Mouse (Mus musculus) heart, postnatal 36 days (tissue): ENCODE results near the gene Slc6a16. TPM values are rescaled to one million over a fixed set of nuclear protein-coding genes. Genes with fewer than 3 reads are reported as not detected.
A peak's percentile ranks its signal among the peaks of the same experiment; 100 is the strongest.

Experiments used
- DNase-seq, 2 experiments: peaks; one replicate each; pipeline ENCODE4 v3.0.0; 2021 to 2022
- intact Hi-C: fragments of 180-260 bp; cut with DNase I; formaldehyde crosslinking; loops from one replicate; pipeline ENCODE4 v1.15.1; 2025
- total RNA-seq, 2 experiments: library from RNA; stranded (reverse); gene quantifications; 2 replicates each; pipeline ENCODE4 v1.2.3; 2021

Slc6a16 gene
- total RNA-seq: not detected

DNA sequence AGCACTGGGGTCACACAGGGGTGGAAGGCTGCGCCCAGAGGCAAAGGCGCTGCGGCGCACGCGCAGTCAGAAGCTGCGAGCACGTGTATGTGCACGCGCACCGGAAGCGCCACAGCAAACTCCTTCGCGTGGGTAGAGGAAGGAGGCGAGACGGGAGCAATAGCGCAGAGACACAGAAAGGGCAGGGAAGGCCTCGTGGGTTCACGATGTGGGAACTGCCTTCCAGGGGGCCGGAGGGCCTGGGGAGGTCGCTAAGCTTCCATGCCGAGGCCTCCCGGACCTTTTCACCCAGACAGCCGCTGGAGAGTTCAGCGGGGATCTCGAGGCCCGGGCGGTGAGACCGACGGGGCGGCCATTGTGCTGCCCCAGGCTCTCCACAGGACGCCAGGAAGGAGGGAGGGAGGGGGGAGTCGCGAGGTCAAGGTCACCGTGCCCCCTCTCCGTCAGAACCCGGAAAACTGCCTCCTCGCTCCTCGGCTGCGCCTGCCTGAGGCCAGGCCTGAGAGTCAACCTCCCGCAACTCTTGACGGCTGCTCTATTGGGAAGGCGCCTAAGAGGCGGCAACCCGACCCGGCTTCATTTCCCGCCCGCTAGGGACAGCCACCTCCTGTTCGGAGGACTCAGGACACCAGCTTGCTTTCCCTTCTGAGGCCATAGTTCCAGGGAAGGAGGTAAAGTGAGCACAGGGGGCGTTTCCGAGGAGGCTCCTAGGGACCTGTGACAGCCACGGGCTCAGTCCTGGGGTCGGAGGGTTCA, at the start of gene Slc6a16:
Slc6a16 (plus strand) TSS at position 453 of the 756 bp plus-strand sequence.
- no peak for DNase-seq
- intact Hi-C loops: no loop called here

DNA sequence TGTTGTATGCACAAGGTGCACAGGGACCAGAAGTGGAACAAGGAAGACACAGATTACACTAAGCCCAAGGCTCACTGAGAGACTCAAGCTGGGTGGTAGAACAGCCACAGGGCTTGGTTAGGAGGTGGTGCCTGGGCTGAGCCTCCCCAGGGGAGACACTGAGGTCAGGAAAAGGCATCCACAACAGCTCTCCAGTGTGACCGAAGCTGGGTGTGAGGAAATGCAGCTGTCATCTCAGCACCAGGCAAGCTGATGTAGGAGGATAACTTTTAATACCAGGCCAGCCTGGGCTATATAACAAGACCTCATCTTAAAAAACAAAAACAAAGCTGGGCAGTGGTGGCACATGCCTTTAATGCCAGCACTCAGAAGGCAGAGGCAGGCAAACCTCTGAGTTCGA, 49.7 kb upstream of the Slc6a16 start:
- no peak for DNase-seq
- intact Hi-C loops: no loop called here

DNA sequence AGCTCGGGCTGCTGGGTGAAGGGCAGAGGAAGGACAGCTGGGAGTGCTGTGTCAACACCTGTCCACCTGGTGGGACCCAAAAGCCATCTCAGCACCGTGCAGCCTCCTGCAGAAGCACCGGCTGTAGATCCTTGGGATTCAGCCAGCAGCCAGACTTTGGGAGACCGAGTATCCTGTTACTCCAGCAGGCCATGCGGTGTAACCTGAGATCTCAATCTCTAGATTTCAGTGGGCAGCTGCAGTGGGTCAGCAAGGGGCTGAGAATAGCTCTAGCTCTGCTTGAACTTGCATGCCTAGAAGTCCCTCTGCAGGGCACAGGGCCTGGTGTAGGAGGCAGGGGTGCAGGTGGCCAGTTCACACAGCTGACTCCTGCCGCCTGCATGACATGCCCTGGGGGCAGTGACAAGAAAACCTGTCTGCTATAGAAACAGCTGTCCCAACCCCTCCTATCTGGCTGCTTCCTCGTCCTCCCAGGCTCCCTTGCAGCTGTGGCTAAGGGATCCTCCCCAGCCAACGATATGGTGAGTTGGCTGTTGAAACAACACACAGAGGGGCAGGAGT, 49.0 kb upstream of the Slc6a16 start:
- no peak for DNase-seq
- intact Hi-C loops: no loop called here

DNA sequence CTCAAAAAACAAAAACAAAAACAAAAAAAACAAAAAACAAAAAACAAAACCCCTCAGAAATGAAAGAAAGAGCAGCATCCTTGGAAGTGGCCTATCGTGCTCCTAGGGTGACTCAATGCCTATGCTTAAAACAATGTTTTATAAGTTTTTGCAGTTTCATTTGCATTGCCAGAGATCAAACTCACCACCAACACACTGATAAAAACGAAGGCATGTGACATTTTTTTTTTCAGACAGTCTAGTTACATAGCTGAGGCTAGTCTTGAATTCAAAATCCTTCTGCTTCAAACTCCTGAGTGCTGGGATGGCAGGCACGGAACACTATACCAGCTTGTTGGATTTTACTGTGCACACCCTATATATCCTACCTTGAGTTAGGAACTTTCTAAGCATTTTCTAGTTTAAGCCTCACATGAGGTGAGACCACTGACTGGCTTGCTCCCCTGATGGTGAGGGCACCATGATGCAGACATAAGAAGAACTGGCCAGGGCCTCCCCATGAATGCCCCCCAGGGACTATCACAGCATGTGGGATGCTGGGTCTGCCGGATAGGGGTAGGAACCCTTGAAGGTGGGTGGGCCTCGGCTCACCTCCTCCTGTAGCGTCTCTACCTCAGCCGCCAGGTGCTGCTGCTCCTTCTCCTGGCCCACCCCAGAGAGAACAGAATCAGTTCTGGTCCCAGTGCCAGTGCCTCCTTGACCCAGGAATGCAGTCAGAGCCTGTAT, 48.1 kb upstream of the Slc6a16 start:
- intact Hi-C loops: no loop called here
- DNase-seq: no peak

DNA sequence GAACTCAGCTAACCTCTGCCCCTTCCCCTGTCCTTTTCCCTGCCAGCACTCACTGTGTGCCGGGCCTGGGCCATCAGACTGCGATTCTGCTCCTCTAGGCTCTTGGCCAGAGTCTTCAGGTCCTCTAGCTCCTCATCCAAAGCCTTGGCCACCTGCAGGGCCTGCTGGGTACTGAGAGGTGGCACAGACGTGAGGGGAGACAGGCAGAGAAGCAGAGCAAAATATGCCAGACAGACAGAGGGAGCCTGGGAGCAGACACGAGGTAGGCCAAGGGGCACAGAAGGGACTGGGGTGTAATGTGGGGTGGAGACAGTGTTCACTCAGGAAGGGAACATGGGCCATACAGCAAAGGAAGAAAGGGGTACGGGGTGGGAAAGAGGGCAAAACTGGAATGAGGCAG, 47.5 kb upstream of the Slc6a16 start:
- intact Hi-C loops: no loop called here
- no peak for DNase-seq

DNA sequence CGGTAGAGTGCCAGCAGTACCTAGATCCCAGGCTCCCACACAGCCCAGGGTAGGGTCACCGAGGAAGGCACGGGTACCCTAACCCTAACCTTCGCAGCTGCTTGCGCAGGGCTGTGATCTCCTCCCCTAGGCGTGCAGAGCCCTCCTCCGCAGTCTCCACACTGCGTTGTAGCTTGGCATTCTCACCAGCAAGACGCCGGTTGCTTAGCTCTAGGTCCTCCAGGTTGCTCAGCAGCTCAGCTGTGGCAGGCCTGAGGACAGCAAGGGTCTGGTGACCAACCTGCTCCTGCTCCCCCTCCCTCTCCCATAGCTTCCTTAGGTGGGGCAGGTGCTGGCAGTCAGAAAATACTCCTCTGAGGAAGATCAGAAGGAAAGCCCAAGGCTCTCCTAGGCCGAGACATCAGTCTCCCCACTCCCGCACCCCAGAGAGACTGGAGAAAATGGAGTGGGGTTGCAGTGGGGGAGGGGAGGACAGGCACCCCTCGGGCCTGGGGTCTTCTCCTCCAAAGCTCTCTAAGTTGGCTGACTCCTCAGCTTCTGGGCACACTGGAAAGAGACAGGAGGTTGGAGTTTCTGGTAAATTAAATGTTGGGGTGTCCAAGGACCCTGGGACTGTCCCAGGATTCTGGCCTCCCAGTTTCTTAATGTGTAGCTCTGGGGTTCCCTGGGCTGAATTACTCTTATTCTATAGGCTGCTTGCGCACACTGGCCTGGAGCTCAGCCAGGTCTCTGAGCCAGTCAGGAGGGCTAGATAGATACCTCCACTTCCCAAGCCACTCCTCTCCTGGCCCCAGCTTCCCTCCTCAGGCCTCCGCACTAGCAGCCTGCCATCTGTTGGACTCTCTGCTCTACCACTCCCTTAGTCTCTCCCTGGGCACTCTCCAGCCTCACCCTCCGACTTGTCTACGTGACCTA, 46.8 kb upstream of the Slc6a16 start:
- DNase-seq: no peak
- intact Hi-C loops: no loop called here

DNA sequence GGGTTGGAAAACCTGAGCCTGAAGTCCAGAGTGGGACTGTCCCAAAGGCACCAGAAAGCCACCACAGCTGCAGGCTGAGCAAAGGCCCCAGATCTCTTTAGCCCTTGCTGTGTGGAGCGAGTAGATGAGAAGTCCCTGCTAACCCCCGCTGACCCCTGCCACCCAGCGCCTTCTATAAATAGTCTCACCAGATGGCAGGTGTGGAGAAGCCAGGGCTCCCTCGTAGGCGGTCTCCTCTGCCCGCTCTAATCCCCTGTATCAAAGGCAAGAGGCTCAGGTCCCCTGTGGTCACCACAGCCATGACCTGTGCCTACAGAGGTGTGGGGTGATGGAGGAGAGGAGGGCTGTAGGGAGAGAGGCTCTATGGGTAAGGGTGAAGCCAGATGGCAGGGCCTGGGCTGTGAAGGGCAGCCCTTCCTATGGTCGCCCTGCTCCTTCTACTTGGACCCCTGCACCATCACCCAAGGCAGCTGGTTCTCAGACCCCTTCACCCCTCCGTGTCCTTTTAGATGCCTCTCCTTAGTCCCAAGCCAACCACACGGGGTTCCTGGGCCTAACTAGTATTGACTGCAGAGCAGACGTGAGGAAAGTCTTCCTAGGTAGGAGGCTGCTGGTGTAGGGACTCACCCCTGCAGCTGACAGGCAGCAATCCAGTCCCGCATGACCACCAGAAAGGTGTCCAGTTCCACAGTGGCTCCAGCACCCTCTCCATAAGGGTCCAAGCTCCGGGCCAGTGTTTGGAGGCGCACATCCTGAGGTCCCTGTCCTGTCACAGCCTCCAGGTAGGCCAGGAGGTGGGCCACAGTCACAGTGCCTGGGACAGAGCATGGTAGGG, 45.3 kb upstream of the Slc6a16 start:
- intact Hi-C loops: no loop called here
- DNase-seq: no peak

DNA sequence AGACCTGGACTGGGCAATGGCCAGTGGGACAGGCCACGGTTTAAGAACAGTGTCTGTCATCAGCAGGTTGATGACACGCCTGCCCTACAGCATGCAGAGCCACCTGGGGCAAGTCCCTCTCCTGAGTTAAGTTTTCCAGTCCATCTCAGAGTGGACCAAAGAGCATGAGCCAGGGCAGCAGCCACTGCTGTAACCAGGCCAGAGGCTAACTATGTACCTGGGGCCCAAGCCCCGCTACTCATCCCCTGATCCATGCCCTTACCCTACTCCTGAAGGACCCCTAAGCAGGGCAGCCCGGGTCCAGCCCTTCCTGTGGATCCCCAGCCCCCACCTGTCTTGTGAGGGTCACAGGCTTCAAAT, 44.7 kb upstream of the Slc6a16 start:
- intact Hi-C loops: no loop called here

DNA sequence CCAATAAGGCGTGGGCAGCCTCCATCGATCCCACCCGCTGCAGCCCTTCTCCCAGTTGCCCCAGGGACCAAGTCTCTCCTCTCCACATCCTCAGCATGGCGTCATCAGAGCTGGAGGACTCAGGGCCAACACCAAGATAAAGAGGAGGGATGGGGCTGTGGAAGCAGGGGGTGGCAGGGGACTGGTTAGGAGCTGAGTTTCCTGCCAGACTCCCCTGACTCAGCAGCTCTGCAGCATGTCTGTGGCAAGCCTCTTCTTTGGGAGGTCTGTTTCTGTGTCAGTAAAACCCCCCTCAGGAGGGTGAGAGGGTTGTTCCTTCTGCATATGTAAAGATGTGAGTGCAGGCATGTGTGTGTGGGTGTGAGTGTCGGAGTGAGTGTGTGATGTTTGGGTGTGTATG, 43.9 kb upstream of the Slc6a16 start:
- DNase-seq: no peak
- intact Hi-C loops: no loop called here

More for the DNA sequence above, 44.7 kb upstream of the Slc6a16 start:
- no peak for DNase-seq

DNA sequence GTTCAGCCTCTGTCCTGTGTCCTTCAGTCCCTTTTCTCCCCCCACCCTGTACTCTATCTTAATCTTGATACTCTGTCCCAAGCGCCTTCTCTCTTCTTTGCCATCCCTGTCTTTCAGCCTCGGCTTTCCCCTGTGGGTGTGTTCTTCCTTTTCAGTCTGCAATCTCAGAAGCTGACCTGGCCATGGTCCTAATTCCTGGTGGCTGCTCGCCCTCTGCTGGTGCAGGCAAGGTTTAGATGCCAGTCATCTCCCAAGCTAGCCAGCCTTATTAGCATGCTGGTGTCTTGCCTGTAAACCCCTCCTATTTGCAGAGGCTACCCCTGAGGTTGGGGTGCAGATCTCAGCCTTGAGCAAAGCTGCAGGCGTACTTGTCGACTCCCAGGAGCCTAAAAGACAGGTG, 42.5 kb upstream of the Slc6a16 start:
- intact Hi-C loops: loop anchor here (1.0 kb wide), 2 partner anchors 36 to 118 kb away; no protein-coding TSS in a partner anchor
- peak; percentile 69 to 73 for DNase-seq

DNA sequence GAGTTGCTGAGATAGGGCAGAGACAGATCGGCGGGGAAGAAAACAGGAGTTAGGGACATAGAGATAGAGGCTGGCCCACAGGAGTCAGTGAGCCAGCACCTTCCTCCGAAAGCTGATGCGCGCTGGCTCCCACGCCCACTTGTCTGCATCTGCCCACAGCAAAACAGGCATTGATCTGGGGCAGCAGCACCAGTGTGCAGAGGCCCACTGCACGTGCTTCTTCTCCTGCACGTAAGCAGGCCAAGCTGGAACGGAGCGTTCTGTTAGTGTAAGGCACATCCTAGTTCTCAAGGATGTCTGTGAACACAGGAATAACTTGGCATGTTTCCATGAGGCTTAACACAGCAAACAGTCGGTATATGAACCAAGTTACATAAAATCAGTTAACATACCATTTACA, 41.9 kb upstream of the Slc6a16 start:
- intact Hi-C loops: loop anchor here (1.0 kb wide), 2 partner anchors 37 to 119 kb away; no protein-coding TSS in a partner anchor
- DNase-seq: no peak

DNA sequence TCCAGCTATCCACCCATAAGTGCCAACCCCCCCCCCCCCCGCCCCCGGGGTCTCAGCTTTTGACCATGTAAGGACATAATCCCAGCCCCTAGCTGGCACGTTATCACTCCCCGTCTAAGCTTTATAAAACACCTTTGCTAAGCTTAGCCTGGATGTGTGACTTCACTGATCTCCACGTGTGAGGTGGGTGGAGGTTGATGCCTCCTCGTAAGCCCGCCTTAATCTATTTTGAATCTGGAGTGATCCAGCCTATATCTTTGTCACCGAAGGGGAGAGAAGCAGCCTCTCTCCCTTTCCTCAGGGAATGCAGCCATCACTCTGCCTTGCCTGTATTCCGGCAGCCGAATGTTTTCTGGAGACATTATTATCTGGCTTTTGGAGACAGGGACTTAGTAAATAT, 38.2 kb upstream of the Slc6a16 start:
- DNase-seq: no peak
- intact Hi-C loops: loop anchor here (5.0 kb wide), 1 partner anchor 85 kb away; no protein-coding TSS in a partner anchor

DNA sequence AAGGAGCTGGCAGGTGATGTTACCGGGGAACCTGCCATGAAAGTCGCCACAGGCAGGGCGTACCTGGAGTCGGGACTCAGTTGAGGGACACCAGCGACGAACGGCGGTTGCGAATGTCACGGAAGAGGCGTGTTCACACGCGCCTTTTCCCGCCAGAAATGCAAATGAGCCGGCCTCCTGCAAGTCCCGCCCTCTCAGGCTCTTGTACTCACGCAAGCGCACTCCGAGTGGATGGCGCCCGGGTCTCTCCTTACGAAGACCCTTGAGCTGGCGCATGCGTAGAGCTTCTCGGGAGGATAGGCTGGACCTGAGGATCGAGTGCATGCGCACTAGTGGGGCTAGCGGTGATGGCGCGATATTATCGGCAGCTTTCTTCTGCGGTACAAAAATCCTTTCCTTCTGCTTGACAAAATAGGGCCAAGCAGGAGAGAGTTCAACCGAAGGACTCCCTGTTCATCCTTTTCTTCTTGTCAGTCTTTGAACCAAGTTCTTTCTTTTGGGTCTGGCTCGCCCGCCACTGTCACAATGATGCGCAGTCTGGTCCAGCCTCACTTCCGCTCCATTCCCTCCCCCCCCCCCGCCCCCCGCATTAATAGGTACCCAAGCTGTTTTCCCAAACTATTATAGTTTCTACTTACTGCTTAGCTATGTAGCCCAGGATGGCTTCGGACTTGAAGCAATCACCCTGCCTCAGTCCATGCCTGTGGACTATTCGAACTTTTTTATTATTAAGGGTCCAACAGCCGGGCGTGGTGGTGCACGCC, 36.3 kb upstream of the Slc6a16 start, which contains the start of gene Ccdc155:
Ccdc155 (minus strand) TSS at position 513 of the 764 bp plus-strand sequence.
- intact Hi-C loops: loop anchor here (5.0 kb wide), 1 partner anchor 83 kb away; no protein-coding TSS in a partner anchor
- peak; percentile 76 to 80 for DNase-seq

DNA sequence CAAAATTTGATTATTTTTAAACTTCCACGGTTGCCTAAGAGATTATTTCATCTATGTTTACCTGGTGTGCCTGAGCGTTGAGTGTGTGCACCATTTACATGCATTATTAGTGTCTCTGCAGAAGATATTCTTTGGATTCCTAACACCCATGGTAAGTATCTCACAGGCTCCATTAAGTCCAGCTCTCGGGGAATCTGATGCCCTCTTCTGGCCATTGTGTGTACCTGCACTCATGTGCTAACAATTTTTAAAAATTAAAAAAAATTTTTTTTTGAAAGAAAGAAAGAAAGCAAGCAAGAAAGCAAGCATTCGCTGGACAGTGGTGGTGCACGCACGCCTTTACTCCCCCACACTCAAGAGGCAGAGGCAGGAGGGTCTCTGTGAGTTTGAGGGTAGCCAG, 32.6 kb upstream of the Slc6a16 start:
- DNase-seq: no peak
- intact Hi-C loops: no loop called here

DNA sequence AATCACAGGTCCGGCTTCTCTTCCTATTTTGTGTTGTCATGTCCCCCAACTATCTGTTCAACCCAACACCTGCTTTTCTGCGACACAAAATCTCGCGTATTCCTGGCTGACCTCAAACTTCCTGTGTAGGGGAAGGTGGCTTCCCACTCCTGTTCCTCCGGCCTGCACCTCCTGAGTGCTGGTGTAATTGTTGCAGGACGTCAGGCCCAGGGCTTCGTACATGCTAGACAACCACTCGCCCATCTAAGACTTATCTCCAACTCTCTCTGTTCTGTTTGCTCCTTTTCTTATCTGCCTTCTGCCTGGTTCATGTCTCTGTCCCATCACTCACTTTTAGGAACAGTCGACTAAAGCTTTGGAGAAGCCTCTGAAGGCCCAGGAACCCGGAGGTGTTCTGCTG, 29.8 kb upstream of the Slc6a16 start:
- intact Hi-C loops: no loop called here
- DNase-seq: no peak

DNA sequence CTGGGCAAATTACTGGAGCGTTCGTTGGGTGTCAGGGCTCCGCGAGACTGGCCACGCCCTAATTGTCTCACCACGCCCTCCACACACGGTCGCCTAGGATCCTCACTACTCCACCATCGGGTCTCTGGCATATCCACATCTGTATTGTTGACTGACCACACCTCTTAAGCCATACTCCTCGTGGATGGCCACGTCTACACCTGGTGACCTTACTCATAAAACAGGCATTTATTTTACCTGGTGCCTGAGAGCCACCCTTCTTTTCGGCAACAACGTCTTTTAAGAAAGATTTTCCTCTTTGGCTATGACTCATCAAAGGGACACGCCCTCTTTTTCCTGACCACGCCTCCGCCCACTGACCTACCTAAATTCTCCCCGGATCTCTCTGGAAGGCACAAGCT, 29.0 kb upstream of the Slc6a16 start, which contains the start of gene Dkkl1:
Dkkl1 (minus strand) TSS at position 297 of the 401 bp plus-strand sequence.
- intact Hi-C loops: no loop called here

DNA sequence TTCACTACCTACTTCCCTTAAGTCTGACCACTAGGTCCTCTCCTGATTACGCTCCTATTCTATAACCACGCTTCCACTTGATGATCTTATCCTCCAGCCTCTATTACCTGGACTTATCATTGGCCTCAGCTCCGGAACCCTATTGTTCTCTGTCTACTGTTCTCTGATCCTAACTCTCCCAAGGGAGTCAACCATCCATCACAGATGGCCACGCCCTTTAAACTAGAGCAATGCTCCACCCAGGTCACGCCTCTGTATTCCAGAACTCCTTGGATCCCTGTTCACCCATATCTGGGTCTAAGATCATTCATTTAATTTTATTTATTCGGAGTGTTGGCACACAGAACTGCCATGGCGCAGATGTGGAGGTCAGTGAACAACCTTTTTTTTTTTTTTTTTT, 28.5 kb upstream of the Slc6a16 start:
- DNase-seq: no peak
- intact Hi-C loops: no loop called here

More for the DNA sequence above, 29.0 kb upstream of the Slc6a16 start, which contains the start of gene Dkkl1:
- no peak for DNase-seq

DNA sequence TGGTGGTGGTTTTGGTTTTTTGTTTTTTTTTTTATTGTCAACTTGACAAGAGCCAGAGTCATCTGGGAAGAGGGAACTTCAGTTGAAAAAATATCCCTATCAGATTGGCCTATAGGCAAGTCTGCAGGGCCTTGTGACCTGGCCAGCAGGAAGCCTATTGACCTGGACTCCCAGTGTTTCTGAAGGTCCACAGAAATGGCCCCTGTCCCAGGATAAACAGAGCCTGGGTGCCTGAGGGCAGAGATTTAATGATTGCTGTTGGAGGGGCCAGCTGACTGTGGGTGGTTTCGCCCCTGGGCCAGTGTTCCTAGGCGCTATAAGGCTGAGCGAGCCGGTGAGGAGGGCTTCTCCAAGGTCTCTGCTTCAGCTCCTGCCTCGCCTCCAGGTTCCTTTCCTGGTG, 27.2 kb upstream of the Slc6a16 start:
- DNase-seq: no peak
- intact Hi-C loops: no loop called here
